Mouse (Mus musculus): ENCODE data around the gene Tmem151a. TPM values are rescaled to one million over a fixed set of nuclear protein-coding genes. Genes with fewer than 3 reads are reported as not detected.
A peak's percentile ranks its signal among the peaks of the same experiment; 100 is the strongest.

Gene Tmem151a
- 10.1 TPM for polyA plus RNA-seq (2012; fragmentation: generic; extraction: Trizol)

DNA sequence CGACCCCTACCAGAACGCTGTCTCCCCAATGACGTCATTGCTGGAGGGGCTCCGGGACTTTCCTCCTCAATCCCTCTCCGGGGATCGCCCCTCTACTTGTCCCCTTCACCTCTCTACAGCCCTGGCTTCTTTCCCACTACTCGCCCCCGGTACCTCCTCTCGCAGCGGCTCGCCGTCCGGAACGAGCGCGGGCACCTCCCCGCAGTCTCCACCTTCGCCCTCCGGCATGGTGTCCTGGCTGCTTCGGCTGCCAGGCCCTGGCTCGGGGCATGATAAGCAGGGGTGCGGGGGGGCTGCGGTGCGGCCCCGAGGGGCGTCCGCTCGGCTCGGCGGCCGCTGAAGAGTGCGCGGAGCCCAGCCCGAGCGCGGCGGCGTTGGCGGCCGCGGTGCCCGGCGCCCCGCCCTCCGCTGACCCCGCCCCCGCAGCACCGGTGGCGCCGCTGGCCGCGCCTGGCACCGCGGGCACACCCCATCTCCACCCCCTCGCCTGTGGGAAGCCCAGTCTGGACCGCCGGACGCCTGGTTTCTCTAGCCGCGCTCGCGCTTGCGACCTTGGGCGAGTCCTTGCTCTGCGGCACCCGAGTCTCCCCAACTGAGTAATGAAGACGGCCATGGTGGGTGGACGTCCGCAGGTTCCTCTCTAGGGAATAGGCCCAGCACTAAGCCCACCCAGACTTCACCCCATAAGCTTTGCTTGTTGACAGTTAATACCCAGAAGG is at the start of gene Tmem151a:
Tmem151a (minus strand) TSS at position 387 of the 719 bp plus-strand sequence.
- Histone ChIP-seq H3K4me3 (peak within 1 kb of the TSS; percentile 53), H3K36me3 (ENCODE audit: control insufficient read depth, insufficient read depth) (no peaks in the 10 kb centered on the region), H3K27me3 (ENCODE audit: control insufficient read depth, insufficient read depth, insufficient read length) (no peaks in the 10 kb centered on the region), H3K79me2 (ENCODE audit: control insufficient read depth, insufficient read depth) (no peaks in the 10 kb centered on the region), H3K4me2 (ENCODE audit: low read depth) (peak within 1 kb of the TSS; percentile 95), H3ac (ENCODE audit: control insufficient read depth, insufficient read length) (peak within 1 kb of the TSS; percentile 57)
- TF ChIP-seq MYOG (IDR thresholded peaks at IDR 0.05; ENCODE audit: control insufficient read depth in 1 of 3, insufficient read depth in 1 of 3, insufficient read length in 2 of 3, low read depth in 2 of 3) (no peak), POLR2AphosphoS2 (IDR thresholded peaks at IDR 0.05; ENCODE audit: insufficient read length, low read depth) (peak; percentile 60), MYOD1 (IDR thresholded peaks at IDR 0.05; ENCODE audit: control insufficient read depth in 1 of 3, insufficient read length in 2 of 3, low read depth in 2 of 3) (peak in 1 of 3 experiments; percentile 4), POLR2A (IDR thresholded peaks at IDR 0.05; ENCODE audit: insufficient read length, low read depth) (peak; percentile 75)

DNA sequence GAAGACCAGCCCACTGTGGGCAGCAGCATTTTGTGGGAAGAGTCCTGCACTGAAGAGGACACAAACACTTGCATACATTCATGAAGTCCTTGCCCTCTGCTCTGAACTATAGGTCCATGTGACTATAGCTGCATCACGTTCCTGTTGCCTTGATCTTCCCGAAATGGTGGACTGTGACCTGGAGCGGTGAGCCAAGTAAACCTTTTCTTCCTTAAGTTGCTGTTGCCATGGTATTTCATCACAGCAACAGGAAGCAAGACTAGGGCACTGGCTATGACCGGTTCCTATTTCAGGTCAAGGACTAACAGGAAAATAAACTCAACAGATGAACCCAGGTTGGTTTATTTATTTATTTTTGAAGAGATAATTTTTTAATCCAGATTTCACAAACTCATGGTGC is 45.9 kb upstream of the Tmem151a start:
- H3K27me3 ChIP-seq (ENCODE audit: control insufficient read depth, insufficient read depth, insufficient read length), result no peaks in the 10 kb centered on the region
- H3K4me2 ChIP-seq (ENCODE audit: low read depth), result no peak overlapping the region
- no peak overlapping the region for H3ac ChIP-seq (ENCODE audit: control insufficient read depth, insufficient read length)
- H3K4me3 ChIP-seq, result no peak overlapping the region
- H3K79me2 ChIP-seq (ENCODE audit: control insufficient read depth, insufficient read depth), result no peaks in the 10 kb centered on the region
- TF ChIP-seq MAX (IDR thresholded peaks at IDR 0.05; ENCODE audit: low read depth) (no peak), SRF (IDR thresholded peaks at IDR 0.05; ENCODE audit: control insufficient read depth, insufficient read length, low read depth) (no peak), E2F4 (IDR thresholded peaks at IDR 0.05; ENCODE audit: insufficient read depth) (no peak), POLR2AphosphoS2 (IDR thresholded peaks at IDR 0.05; ENCODE audit: insufficient read length, low read depth) (no peak), USF1 (IDR thresholded peaks at IDR 0.05; ENCODE audit: low read depth) (no peak), POLR2A (IDR thresholded peaks at IDR 0.05; ENCODE audit: insufficient read length, low read depth) (no peak), MYOG (IDR thresholded peaks at IDR 0.05; ENCODE audit: control insufficient read depth in 1 of 3, insufficient read depth in 1 of 3, insufficient read length in 2 of 3, low read depth in 2 of 3) (no peak), TCF3 (IDR thresholded peaks at IDR 0.05; ENCODE audit: insufficient read length, low read depth) (no peak)
- H3K36me3 ChIP-seq (ENCODE audit: control insufficient read depth, insufficient read depth), result no peaks in the 10 kb centered on the region

- H3ac ChIP-seq (ENCODE audit: control insufficient read depth, insufficient read length), result no peak overlapping the region
- H3K36me3 ChIP-seq (ENCODE audit: control insufficient read depth, insufficient read depth), result no peaks in the 10 kb centered on the region
- H3K4me2 ChIP-seq (ENCODE audit: low read depth), result no peak overlapping the region
- H3K27me3 ChIP-seq (ENCODE audit: control insufficient read depth, insufficient read depth, insufficient read length), result peaks cover under 1% of the 10 kb centered on the region
- no peak overlapping the region for H3K4me3 ChIP-seq
- H3K79me2 ChIP-seq (ENCODE audit: control insufficient read depth, insufficient read depth), result no peaks in the 10 kb centered on the region
- no peak for TF ChIP-seq E2F4 (IDR thresholded peaks at IDR 0.05; ENCODE audit: insufficient read depth)
- no peak for TF ChIP-seq REST (IDR thresholded peaks at IDR 0.05; ENCODE audit: insufficient read depth, insufficient read length)
- TF ChIP-seq SRF (IDR thresholded peaks at IDR 0.05; ENCODE audit: control insufficient read depth, insufficient read length, low read depth), result no peak
- no peak for TF ChIP-seq TCF12 (IDR thresholded peaks at IDR 0.05; ENCODE audit: insufficient read depth, poor library complexity, severe bottlenecking)
- TF ChIP-seq POLR2A (IDR thresholded peaks at IDR 0.05; ENCODE audit: insufficient read length, low read depth), result no peak
- TF ChIP-seq MAX (IDR thresholded peaks at IDR 0.05; ENCODE audit: low read depth), result no peak
- no peak for TF ChIP-seq POLR2AphosphoS2 (IDR thresholded peaks at IDR 0.05; ENCODE audit: insufficient read length, low read depth)
- TF ChIP-seq TCF3 (IDR thresholded peaks at IDR 0.05; ENCODE audit: insufficient read length, low read depth), result no peak
- TF ChIP-seq CEBPB (IDR thresholded peaks at IDR 0.05; ENCODE audit: insufficient read depth, poor library complexity, severe bottlenecking), result no peak
- no peak for TF ChIP-seq USF1 (IDR thresholded peaks at IDR 0.05; ENCODE audit: low read depth)
- no peak for TF ChIP-seq MYOG (IDR thresholded peaks at IDR 0.05; ENCODE audit: control insufficient read depth in 1 of 3, insufficient read depth in 1 of 3, insufficient read length in 2 of 3, low read depth in 2 of 3)
- TF ChIP-seq MYOD1 (IDR thresholded peaks at IDR 0.05; ENCODE audit: control insufficient read depth in 1 of 3, insufficient read length in 2 of 3, low read depth in 2 of 3), result no peak
Measured at GRCm38 (mm10) chr19:5129770-5130169, 44.4 kb upstream of the Tmem151a start.

DNA sequence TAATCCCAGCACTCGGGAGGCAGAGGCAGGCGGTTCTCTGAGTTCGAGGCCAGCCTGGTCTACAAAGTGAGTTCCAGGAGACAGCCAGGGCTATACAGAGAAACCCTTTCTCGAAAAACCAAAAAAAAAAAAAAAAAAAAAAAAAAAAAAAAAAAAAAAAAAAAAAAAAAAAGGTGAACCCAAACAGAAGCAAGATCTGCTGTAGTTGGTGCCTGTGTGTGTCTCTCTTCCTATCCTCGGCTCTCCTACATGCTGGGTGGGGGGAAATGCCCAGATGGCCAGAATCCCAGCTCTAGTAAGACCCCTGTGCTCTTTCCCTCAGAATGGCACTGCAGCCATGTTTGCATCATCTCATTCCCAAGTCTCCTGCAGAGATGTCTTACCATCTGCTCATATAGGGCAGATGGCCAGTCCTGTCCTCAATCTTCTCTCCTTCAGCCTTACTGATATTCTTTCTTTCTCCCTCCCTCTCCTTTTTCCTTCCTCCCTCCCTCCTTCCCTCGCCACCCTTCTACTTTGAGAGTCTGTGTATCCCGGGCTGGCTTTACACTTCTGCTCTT is 38.8 kb upstream of the Tmem151a start:
- Histone ChIP-seq H3K27me3 (ENCODE audit: control insufficient read depth, insufficient read depth, insufficient read length) (peaks cover 7% of the 10 kb centered on the region), H3K79me2 (ENCODE audit: control insufficient read depth, insufficient read depth) (no peaks in the 10 kb centered on the region)
- TF ChIP-seq MAX (IDR thresholded peaks at IDR 0.05; ENCODE audit: low read depth), result no peak
- TF ChIP-seq MYOG (IDR thresholded peaks at IDR 0.05; ENCODE audit: control insufficient read depth in 1 of 3, insufficient read depth in 1 of 3, insufficient read length in 2 of 3, low read depth in 2 of 3), result no peak
- TF ChIP-seq TCF3 (IDR thresholded peaks at IDR 0.05; ENCODE audit: insufficient read length, low read depth), result no peak
- no peak for TF ChIP-seq POLR2AphosphoS2 (IDR thresholded peaks at IDR 0.05; ENCODE audit: insufficient read length, low read depth)
- no peak for TF ChIP-seq USF1 (IDR thresholded peaks at IDR 0.05; ENCODE audit: low read depth)
- no peak for TF ChIP-seq SRF (IDR thresholded peaks at IDR 0.05; ENCODE audit: control insufficient read depth, insufficient read length, low read depth)
- TF ChIP-seq E2F4 (IDR thresholded peaks at IDR 0.05; ENCODE audit: insufficient read depth), result no peak
- no peak for TF ChIP-seq POLR2A (IDR thresholded peaks at IDR 0.05; ENCODE audit: insufficient read length, low read depth)
- TF ChIP-seq REST (IDR thresholded peaks at IDR 0.05; ENCODE audit: insufficient read depth, insufficient read length), result no peak
- TF ChIP-seq MYOD1 (IDR thresholded peaks at IDR 0.05; ENCODE audit: control insufficient read depth in 1 of 3, insufficient read length in 2 of 3, low read depth in 2 of 3), result no peak

More for the DNA sequence above, 38.8 kb upstream of the Tmem151a start:
- no peak overlapping the region for H3ac ChIP-seq (ENCODE audit: control insufficient read depth, insufficient read length)
- H3K36me3 ChIP-seq (ENCODE audit: control insufficient read depth, insufficient read depth), result no peaks in the 10 kb centered on the region
- no peak overlapping the region for H3K4me3 ChIP-seq
- no peak overlapping the region for H3K4me2 ChIP-seq (ENCODE audit: low read depth)
